Mouse (Mus musculus) adrenal gland, postnatal 4 days (tissue): ENCODE measurements at regions not wholly inside any gene's neighbourhood (a gene's known extent, or its start where the extent isn't known, plus 50 kb on each side); places are given as distances from the start of the nearest gene placed in this dataset.

Experiments used
- DNase-seq, 2 experiments: peaks; one replicate each; pipeline ENCODE4 v3.0.0; 2021 to 2022; ENCODE audit warnings: low spot score in 2 of 2, mixed read lengths in 2 of 2

DNA sequence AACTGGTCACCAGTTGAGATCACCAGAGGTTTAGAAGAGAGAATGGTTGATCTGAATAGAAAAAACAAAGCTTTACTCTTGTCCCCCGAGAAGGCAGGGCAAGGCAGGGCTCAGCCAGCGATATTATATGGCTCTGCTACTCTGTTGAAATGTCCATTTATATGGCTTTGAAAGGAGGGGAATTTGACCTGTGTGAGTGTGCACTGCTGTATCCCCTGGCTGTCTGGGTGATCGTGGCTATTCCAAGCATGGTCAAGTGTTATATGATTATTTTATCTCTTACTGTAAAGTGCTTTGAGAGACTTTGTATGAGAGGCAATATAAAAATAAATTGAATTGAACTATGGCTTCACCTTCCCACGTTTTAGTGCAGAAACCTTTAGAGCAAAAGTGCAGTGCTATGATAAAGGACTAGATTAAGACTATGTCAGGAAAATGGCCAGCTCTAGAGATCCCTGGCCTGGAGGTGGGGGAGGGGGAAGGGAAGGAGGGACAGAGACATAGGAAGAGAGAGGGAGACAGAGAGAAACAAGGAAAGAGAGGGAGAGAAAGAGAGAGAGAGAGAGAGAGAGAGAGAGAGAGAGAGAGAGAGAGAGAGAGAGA, 402.5 kb upstream of the Zeb2 start:
- DNase-seq: no peak

DNA sequence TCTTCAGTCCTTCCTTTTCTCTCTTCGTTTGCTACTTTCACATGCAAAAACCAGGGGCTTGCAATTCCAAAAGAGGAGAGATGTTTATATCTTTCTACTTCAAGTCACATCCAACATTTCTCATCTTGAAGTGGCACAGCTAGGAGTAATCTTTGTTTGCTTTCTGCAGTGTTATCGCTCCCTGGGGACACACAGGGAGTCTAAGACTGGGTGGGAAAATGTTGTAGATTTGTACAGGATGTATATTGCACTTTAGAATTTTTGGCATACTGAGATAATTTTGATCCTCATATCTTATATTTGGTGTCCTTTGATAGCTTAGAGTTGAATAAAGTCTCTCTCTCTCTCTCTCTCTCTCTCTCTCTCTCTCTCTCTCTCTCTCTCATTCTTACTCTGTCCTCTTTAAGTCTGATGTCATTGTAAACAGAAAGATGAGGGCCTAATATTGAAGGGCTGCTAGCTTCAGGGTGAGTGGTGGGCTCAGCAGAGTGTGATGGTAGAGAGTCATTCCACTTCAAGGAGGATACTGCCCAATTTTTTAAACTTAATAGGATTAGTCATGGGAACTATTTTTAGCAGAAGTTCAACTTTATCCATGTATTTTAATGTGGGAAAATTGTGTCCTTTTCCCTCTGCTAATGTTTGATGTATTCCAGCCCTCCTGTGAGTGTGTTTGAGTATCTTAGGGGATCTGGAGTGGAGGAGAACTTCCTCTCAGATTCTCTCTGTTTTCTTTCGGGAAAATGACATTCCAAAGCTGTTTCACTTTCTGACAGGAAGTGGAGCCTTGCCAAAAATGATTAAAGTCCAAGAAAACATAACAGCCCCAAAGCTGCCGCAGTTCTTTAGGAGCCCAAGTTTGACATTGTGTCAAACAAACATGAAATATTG, 397.3 kb upstream of the Zeb2 start:
- no peak for DNase-seq

DNA sequence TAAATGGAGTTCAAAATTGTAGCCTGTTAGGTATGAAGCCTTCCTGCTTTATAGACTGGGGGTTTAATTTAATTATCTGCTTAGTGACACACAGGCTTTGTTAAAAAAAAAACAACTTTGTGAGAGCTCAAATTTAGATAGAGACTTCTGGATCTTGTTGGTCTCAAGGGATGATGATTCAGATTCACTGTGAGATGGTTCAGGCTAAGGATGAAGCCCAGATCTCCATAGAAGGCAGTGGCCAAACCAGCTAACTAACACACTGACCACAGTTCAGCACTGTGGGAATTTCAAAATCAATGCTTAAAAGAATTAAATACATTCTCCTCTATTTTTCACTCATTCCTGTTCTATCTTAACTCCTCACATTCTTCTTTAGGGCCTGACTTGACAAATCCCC, 395.7 kb upstream of the Zeb2 start:
- DNase-seq: no peak

DNA sequence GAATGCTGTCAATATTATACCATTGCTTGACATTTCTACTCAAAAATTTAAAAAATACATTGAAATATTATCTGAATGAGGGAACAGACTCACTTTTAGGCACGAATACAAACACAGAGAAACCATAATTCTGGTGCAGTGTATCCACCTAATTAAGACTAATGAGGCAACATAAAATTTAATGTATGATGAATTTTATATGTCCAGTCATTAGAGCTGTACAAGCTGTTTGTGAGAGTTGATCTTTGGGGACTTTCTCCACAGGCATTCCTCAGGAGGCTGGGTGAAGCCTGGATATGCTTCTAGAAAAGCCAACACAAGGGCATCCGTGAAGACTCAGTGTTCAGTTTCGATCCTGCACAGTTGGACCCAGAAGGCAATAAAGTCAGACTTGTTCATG, 394.6 kb upstream of the Zeb2 start:
- no peak for DNase-seq

DNA sequence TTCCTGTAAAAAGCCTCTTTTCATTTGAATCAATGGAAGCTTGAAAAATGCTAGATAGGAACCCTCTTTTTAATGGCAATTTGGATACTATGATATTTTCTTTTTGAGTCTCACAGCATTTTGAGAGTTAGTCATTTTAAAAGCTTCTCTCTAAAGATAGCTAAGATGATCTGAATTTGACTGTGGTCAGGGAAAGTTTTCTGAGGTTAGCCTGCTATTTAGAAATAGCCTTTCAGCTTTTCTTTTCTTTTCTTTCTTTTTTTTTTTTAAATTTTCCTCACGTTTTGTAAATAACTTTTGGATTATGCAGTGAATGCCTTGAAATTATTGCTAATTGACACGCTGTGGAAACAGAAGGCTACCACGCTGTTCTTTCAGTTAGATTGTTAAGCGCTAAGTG, 387.3 kb upstream of the Zeb2 start:
- no peak for DNase-seq

DNA sequence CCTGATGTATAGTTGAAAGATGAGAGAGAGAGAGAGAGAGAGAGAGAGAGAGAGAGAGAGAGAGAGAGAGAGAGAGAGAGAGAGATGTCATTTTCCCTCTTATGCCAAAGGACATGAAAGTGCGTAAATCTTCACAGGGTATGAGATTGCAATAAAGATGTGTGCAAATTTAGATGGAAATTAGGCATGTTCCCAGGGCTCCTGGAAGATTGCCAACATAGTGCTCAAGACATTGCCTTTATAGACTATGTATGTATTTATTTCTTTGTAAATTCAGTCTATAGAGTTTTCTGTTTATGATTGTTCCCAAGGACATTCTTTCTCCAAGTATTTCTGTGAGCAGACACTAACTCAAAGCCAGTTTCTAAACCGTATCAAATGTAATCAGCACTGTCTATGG, 376.5 kb upstream of the Zeb2 start:
- DNase-seq: no peak

DNA sequence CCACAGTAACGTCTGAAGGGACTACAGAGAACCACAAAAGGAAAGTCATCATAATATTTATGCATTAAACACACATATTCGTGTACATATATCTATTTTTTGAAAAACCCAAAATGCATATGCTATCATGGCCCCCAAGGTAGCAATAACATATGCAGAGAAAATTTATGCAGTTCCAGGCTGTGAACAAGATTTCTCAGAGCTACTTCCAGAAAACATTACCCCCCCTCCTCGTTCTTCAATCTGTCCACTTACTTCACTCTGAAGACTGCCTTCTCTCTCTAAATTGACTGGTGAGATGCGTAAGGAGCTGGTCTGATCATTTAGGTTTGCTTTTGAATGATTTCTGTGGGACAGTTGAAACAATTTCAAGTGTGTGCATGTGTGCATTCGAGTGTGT, 369.3 kb upstream of the Zeb2 start:
- DNase-seq: no peak

DNA sequence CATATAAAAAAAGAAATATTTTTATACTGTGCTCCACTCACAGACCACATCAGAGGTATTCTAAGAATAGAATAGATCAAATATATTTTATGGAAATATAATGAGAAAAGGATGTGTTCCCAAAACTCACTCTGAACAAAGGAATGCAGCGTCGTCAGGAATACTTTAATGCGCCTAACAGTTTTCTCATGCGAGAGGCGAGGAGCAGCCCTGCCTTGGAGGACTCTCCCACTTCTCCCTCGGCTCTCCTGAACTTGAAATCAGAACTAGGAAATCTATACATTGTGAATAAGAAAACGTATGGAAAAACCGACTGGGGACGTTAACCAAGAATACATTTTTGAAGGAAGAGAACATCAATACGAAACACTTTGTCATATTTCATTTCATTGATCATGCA, 368.3 kb upstream of the Zeb2 start:
- no peak for DNase-seq

DNA sequence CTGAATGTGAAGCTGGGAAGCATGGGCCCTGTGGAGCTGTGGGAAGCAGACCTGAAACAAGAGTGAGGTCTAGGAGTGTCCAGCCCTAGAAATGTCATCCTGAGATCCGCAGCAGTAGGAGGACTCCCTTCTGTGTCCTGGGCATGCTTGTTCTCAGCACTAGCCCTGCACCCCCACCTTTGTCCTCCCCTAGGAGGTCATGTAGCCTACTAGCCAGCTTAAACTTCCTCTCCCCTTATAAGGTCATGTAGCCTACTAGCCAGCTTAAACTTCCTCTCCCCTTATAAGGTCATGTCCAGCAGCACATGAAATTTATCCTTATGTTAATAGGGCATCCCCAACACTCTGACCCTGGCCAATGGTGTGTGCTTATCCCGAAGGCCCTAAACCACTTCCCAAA, 363.5 kb upstream of the Zeb2 start:
- DNase-seq: no peak

DNA sequence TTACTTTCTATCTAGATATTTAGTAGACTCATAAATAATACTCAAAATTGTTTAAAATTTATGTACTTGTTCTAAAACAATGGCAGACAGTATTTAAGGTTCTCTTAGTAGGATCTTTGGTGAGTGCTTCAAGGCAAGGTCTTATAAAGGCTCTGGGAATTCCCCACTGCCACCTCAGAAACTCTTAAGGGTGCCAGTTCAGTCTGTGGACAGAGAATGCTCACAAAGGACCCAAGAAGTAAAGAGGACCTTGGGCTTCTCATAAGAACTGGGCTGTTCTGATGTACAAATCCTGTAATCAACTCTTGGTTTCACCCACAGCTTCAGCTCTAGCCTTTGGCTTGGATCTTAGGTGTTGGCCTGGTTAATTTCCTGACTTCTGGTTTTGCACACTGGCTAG, 358.8 kb upstream of the Zeb2 start:
- DNase-seq: no peak

DNA sequence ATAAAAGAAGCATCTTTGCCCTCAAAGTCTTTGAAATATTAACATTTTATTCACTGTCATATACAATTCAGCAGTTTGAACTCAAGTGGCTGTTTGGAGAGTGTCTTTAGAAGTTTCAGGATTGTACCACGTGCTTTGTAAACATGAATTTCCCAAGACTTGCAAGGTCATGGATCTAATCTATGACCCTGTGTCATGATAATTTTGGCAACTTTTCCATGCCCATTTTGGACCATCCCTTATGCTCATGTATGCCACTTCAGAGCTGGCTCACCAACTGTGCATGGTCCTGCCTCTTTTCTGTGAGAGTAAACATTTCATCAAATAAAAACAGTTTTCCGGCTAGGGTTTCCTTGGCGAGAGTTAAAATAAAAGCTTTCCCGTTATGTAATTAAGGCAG, 347.1 kb upstream of the Zeb2 start:
- no peak for DNase-seq

DNA sequence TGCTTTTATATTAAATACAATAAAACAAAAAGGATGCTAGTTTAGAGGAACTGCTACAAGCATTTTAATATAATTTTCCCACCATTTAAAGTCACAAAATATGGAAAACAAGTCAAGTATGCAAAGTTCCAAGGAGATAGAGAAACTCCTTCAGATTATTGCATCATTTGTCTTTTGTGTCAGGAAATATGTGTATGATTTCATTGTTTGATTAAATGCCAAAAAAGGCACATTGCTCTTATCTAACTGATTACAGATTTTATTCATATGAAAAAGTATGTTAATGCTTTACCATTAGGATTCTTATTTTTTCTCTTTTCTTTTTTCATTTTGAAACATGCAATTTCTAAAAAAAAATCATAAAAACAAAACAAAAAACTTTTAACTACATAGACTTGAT, 342.2 kb upstream of the Zeb2 start:
- no peak for DNase-seq

DNA sequence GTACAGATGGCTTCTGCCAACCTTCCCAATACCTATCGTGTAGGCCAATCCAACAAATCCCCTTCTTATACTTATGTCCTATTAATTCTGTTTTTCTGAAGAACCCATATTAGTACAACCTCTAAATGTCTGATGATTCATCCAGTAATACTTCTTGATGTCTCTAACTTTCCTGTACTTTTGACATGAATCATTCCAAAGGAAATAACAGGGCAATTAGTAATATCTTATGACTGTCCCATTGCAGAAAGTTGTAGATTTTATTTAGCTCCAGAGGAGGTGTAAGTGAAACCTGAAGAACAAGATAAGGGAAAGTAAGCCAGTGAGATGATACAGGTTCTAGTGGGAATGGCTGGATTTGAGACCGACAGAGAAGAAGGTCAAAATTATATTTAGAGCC, 337.6 kb upstream of the Zeb2 start:
- no peak for DNase-seq

DNA sequence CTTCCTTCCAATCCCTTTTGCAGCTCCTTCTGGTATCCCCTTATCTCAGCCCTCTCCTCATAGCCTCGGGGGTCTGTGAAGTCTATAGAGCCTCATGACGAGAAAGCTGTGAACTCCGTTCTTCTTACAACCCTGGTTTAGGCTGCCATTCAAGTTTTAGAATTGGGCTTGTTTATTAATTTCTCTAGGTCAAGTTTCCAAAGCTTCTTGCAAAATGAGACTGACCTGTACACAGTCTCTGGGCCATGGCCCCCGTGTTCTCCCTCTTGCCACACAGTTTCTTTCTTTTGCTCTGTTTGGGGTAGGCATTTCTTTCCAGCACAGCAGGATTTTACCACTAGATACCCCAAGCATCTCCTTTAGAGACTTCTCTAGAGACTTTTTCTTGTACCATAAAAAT, 322.0 kb upstream of the Zeb2 start:
- no peak for DNase-seq

DNA sequence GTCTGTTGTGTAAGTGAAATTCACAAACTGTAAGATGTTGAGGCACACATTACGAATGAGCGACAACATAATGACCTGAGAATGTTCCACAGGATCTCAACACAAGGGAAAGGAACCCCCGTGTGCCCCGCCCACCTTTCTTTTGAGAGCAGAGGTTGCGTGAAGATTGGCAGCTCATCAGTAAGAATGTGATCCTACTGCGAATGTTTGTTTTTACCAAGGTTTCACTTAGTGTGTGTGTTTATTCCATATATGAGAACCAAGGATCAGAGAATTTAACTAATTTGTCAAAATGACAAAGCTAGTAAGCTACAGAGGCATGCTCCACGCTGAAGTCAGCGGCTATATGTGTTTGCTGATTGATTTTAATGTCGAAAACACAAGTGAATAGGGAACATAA, 321.5 kb upstream of the Zeb2 start:
- DNase-seq: no peak

DNA sequence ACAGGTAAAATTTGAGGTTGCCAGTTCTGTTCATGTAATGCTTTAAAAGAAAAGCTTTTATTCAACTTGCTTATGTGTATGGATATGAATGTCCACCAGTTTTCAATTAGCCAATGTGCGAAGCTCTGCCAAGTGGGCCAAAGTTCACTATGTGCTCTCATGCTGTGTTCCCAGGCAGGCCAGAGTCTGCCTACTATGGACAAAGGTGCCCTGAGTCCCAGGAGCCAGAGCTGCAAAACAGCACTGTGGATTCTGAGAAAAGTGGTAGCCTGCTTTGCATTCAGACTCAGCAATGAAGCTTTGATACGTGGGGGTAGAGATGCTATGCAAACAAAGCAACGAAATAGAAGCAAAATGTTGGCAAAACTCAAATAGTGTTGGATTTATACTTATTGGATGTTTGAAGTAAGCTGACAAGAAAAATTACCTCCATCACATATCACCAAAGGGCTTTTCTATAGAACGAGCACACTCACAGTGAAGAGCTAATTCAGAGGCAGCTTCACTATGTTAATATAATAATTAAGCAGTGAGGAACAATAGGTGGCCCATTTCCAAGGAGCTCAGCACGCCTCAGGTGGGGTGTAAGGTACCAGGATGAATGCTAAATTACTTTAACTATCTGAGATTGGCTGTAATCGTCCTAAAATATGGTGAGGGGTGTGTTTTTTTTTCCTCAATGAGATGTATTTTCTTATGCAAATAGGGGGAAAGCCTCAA, 318.2 kb upstream of the Zeb2 start:
- DNase-seq: no peak

DNA sequence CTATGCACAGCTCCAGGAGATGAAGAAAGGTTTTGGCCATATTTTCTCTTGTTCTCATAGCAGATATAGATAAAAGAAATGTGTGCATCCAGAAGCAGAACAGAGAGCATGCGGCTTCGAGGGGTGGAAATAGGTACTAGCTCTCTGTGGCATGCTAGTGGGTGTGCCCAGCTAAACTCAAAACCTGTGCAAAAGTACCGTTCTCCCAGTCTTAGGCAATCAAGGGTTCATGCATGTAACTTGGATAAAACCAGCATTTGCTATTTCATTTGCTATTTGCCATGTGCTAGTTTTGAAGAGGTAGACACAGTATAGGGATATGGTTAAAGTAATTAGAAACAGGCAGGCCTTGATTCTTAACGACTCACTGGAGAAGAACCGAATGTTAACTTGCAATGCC, 317.6 kb upstream of the Zeb2 start:
- DNase-seq: no peak

DNA sequence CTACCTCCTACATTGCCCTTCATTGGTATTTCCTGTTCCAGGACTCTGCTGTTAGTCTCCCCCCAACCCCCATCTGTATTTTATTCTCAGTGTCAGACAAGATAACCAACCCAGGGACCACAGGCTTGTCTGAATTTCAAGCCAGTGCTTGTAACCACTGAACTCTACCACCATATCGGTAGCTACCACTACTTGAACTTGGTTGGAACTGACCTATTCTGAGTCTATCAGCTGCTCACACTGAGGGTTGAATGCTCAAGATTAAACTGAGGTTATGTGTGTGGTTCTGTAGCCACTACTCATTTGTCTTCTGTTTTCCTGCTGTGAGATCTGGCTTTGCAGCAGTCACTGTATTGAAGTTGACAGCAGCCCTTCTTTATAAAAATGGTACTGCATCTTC, 317.0 kb upstream of the Zeb2 start:
- no peak for DNase-seq

DNA sequence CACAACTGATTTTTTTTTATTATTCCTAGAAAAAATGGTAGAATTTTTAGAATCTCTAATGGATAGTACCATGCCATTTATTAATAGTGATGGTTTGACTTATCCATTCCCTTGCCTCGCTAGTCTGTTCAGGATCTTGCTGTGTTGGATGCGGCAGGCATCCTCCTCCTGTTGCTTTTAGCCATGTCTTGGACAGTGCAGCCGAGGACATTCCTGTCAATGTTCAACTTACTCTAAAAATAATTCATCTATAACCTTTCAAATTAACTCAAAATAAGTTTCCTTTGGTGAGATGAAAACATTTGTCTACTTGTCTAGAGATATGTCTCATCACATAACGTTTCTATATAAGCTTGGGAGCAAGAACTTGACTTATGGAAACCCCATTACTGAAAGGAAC, 314.2 kb upstream of the Zeb2 start:
- no peak for DNase-seq

DNA sequence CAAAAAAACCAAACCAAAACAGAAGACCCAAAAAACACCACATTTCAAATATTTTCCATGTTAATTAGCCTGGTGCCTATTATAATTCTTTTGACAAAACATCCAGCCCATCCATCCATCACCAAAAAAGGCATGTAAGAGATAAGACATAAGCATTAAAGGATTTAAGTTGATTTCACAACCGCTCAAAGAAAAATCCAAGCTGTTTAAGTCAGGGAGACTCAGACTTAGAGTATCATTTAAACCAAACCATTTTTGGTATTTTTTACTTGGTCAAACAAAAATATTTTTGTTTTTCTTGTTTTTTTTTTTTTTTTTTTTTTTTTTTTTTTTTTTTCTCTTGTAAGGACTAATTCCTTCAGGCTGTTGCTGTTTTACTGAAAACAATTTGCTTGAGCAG, 304.6 kb upstream of the Zeb2 start:
- no peak for DNase-seq

DNA sequence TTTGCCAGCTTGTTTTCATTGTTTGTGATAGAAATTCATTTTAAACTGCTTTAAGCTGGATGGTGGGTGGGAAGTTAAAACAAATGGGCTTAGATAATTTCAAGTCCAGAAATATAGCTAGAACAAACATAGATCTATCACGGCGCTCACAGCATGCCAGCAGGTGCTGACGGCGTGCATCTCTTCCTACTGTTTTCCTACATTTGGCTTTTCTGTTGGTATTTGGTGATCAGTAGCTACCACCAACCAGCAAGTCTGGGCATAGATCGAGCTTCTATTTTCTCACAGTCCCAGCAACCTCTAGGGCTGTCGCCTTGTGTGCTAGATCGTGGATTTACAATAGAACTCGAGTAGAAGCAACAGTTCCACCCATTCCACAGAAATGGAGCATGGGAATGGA, 290.9 kb upstream of the Zeb2 start:
- DNase-seq: no peak

DNA sequence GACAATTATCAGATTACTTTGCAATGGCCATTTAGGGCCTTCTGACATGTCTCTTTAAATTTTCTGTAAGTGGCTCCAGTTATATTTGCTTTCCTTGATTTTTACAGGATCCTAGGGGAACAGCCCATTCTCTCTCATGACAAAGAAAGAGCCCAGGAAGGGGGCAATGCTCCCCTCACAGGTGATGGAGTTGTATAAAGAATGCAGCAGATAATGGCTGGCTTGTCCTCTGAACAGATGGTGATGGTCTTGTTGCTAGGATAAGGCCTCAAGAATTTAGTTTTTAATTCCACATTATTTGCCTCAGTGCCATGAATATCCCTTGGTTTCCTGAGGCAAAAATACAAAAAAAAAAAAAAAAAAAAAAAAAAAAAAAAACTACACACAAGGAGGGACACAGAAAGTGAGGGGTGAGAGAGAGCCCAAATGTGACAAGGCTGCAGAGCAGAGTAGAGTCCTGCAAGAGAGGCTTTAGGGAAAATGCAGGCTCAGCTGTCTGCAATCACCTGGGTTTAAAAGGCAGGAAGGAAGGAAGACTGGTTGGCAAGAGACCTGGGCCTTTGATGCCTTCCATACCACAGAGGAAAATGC, 272.8 kb upstream of the Zeb2 start:
- no peak for DNase-seq
